Mouse (Mus musculus) embryonic facial prominence, embryonic 14.5 days (tissue): ENCODE measurements around the gene Celsr2. TPM values are rescaled to one million over a fixed set of nuclear protein-coding genes. Genes with fewer than 3 reads are reported as not detected.
A peak's percentile ranks its signal among the peaks of the same experiment; 100 is the strongest.

Experiments used
- ATAC-seq: fragments of 200-750 bp; cut with Nextera tagmentation; 2 replicates; pipeline ENCODE4 v1.8.0; 2017; ENCODE audit warnings: low read depth, moderate number of reproducible peaks, moderate TSS enrichment
- DNase-seq: peaks from one replicate; pipeline ENCODE4 v3.0.0-alpha.2; 2015; ENCODE audit warnings: low spot score
- H3K27ac ChIP-seq: fragments of 300-500 bp; sonication (generic); replicated peaks from 2 replicates; pipeline ENCODE4 v1.5.1; 2014; ENCODE audit warnings: low read depth, mild to moderate bottlenecking, low read length, moderate library complexity
- H3K27me3 ChIP-seq: fragments of 300-500 bp; sonication (generic); replicated peaks from 2 replicates; pipeline ENCODE4 v1.6.1; 2014; ENCODE audit warnings: low read length; ENCODE audit not compliant: control insufficient read depth, insufficient read depth
- H3K36me3 ChIP-seq: fragments of 300-500 bp; sonication (generic); 2 replicates; pipeline ENCODE4 v1.6.1; 2014; ENCODE audit warnings: low read length, mixed read lengths; ENCODE audit not compliant: control insufficient read depth, insufficient read depth
- H3K4me1 ChIP-seq: fragments of 300-500 bp; sonication (generic); 2 replicates; pipeline ENCODE4 v1.6.1; 2014; ENCODE audit warnings: antibody characterized with exemption, low read length; ENCODE audit not compliant: control insufficient read depth, insufficient read depth
- H3K4me2 ChIP-seq: fragments of 300-500 bp; sonication (generic); 2 replicates; pipeline ENCODE4 v1.6.1; 2014; ENCODE audit warnings: low read depth, mild to moderate bottlenecking, low read length, moderate library complexity, mixed read lengths
- H3K4me3 ChIP-seq: fragments of 300-500 bp; sonication (generic); 2 replicates; pipeline ENCODE4 v1.5.1; 2014; ENCODE audit warnings: low read depth, mild to moderate bottlenecking, low read length
- H3K9ac ChIP-seq: fragments of 300-500 bp; sonication (generic); 2 replicates; pipeline ENCODE4 v1.6.1; 2014; ENCODE audit warnings: low read depth, mild to moderate bottlenecking, low read length, moderate library complexity, mixed read lengths
- H3K9me3 ChIP-seq: fragments of 300-500 bp; sonication (generic); 2 replicates; pipeline ENCODE4 v1.6.1; 2016; ENCODE audit warnings: low read length; ENCODE audit not compliant: control insufficient read depth
- WGBS: fragments of 180-500 bp; shearing (Covaris S2); extraction: QIAGEN DNeasy Blood & Tissue Kit; methylation state at CpG from one replicate; pipeline ENCODE4 v1.1.7; 2014; 5-methylcytosine and 5-hydroxymethylcytosine counted together
- polyA plus RNA-seq: library from polyadenylated mRNA; unstranded; fragments of >200 nt; fragmentation: Nextera tagmentation; extraction: Ambion mirVana; gene quantifications from 2 replicates; pipeline ENCODE4 v1.2.1, GENCODE M21; 2014

Celsr2 gene
- polyA plus RNA-seq, 1 experiment from 2014 or later = 11.8 TPM

GRCm38 (mm10) chr3:108378875-108379663, 36.3 kb downstream of the Celsr2 start:
- Histone ChIP-seq H3K36me3 (no peaks in the 10 kb centered on the region), H3K27me3 (no peaks in the 10 kb centered on the region), H3K4me2 (no peak overlapping the region), H3K27ac (no peak overlapping the region), H3K4me1 (peaks cover 19% of the 10 kb centered on the region), H3K9me3 (no peaks in the 10 kb centered on the region), H3K9ac (no peak overlapping the region), H3K4me3 (no peak overlapping the region)
- DNase-seq (peak; percentile 68), ATAC-seq (no peak)
- WGBS = 53% methylated on average over 7 of the region's 7 CpGs

- no peaks in the 10 kb centered on the region for H3K36me3 ChIP-seq
- DNase-seq (peak; percentile 68), ATAC-seq (peak; percentile 57; the same call in 1 of the 2 replicates)
- no peak overlapping the region for H3K4me3 ChIP-seq
- no peaks in the 10 kb centered on the region for H3K9me3 ChIP-seq
- peaks cover 10% of the 10 kb centered on the region; the same call in 1 of the 2 replicates for H3K4me1 ChIP-seq
- no peak overlapping the region for H3K9ac ChIP-seq
- no peak overlapping the region for H3K4me2 ChIP-seq
- H3K27me3 ChIP-seq = no peaks in the 10 kb centered on the region
- WGBS = 49% methylated on average over 3 of the region's 3 CpGs
- 0 out of 2 replicates have a peak overlapping the region, but pooled peaks have one; percentile 23 for H3K27ac ChIP-seq
These were observed 42.7 kb downstream of the Celsr2 start for GRCm38 (mm10) chr3:108372691-108373090.

- H3K27ac ChIP-seq = 0 out of 2 replicates have a peak overlapping the region, but pooled peaks have one; percentile 23
- H3K27me3 ChIP-seq = no peaks in the 10 kb centered on the region
- no peaks in the 10 kb centered on the region for H3K36me3 ChIP-seq
- peaks cover 10% of the 10 kb centered on the region; the same call in 1 of the 2 replicates for H3K4me1 ChIP-seq
- H3K4me2 ChIP-seq = no peak overlapping the region
- no peak for ATAC-seq
- H3K9ac ChIP-seq = no peak overlapping the region
- no peak overlapping the region for H3K4me3 ChIP-seq
- no peak for DNase-seq
- 56% methylated on average over 3 of the region's 3 CpGs for WGBS
- no peaks in the 10 kb centered on the region for H3K9me3 ChIP-seq
These were observed 43.1 kb downstream of the Celsr2 start for GRCm38 (mm10) chr3:108372274-108372673.

- no peaks in the 10 kb centered on the region for H3K36me3 ChIP-seq
- no peaks in the 10 kb centered on the region for H3K27me3 ChIP-seq
- no peak overlapping the region for H3K4me2 ChIP-seq
- H3K9ac ChIP-seq = no peak overlapping the region
- peaks cover 10% of the 10 kb centered on the region; the same call in 1 of the 2 replicates for H3K4me1 ChIP-seq
- DNase-seq (no peak), ATAC-seq (no peak)
- WGBS = 82% methylated on average over 5 of the region's 5 CpGs
- H3K9me3 ChIP-seq = no peaks in the 10 kb centered on the region
- H3K27ac ChIP-seq = no peak overlapping the region
- H3K4me3 ChIP-seq = no peak overlapping the region
These were observed 46.6 kb downstream of the Celsr2 start for GRCm38 (mm10) chr3:108368721-108369120.

- no peak overlapping the region for H3K9ac ChIP-seq
- no peaks in the 10 kb centered on the region for H3K27me3 ChIP-seq
- WGBS = 77% methylated on average over 3 of the region's 3 CpGs
- DNase-seq (no peak), ATAC-seq (no peak)
- H3K4me2 ChIP-seq = no peak overlapping the region
- H3K4me1 ChIP-seq = peaks cover 7% of the 10 kb centered on the region; the same call in 1 of the 2 replicates
- H3K9me3 ChIP-seq = no peaks in the 10 kb centered on the region
- no peak overlapping the region for H3K27ac ChIP-seq
- H3K4me3 ChIP-seq = no peak overlapping the region
- H3K36me3 ChIP-seq = no peaks in the 10 kb centered on the region
These were observed 47.5 kb downstream of the Celsr2 start for GRCm38 (mm10) chr3:108367828-108368227.

GRCm38 (mm10) chr3:108367173-108367572, 48.2 kb downstream of the Celsr2 start:
- DNase-seq (no peak), ATAC-seq (peak; percentile 16; the same call in 1 of the 2 replicates)
- Histone ChIP-seq H3K36me3 (no peaks in the 10 kb centered on the region), H3K27me3 (no peaks in the 10 kb centered on the region), H3K27ac (no peak overlapping the region), H3K4me2 (no peak overlapping the region), H3K9me3 (no peaks in the 10 kb centered on the region), H3K9ac (no peak overlapping the region), H3K4me1 (peaks cover under 1% of the 10 kb centered on the region; the same call in 1 of the 2 replicates), H3K4me3 (no peak overlapping the region)
- WGBS = 66% methylated on average over 9 of the region's 9 CpGs

GRCm38 (mm10) chr3:108364270-108364995, 50.9 kb downstream of the Celsr2 start, which contains the start of gene Mybphl:
Gene Mybphl (plus strand): TSS chr3:108364911.
- Histone ChIP-seq H3K4me1 (peaks cover 6% of the 10 kb centered on the region; the same call in 1 of the 2 replicates), H3K9ac (no peak within 1 kb of the TSS), H3K36me3 (no peaks in the 10 kb centered on the region), H3K27ac (no peak within 1 kb of the TSS), H3K4me3 (no peak within 1 kb of the TSS), H3K9me3 (no peaks in the 10 kb centered on the region), H3K4me2 (no peak within 1 kb of the TSS), H3K27me3 (no peaks in the 10 kb centered on the region)
- ATAC-seq (no peak), DNase-seq (no peak)
- WGBS = 65% methylated on average over 9 of the region's 9 CpGs

GRCm38 (mm10) chr3:108363626-108364025, 51.7 kb downstream of the Celsr2 start:
- no peak overlapping the region for H3K4me2 ChIP-seq
- no peak for DNase-seq
- H3K36me3 ChIP-seq = no peaks in the 10 kb centered on the region
- no peak overlapping the region for H3K4me3 ChIP-seq
- H3K4me1 ChIP-seq = peaks cover 6% of the 10 kb centered on the region; the same call in 1 of the 2 replicates
- no peaks in the 10 kb centered on the region for H3K27me3 ChIP-seq
- H3K9ac ChIP-seq = no peak overlapping the region
- H3K9me3 ChIP-seq = no peaks in the 10 kb centered on the region
- 68% methylated on average over 3 of the region's 3 CpGs for WGBS
- ATAC-seq = no peak
- H3K27ac ChIP-seq = no peak overlapping the region
